Mouse (Mus musculus) lung, postnatal 10 days (tissue): ENCODE results near the gene Mn1.

Source experiments
- DNase-seq: peaks from one replicate; pipeline ENCODE4 v3.0.0; 2021

The Mn1 gene

DNA sequence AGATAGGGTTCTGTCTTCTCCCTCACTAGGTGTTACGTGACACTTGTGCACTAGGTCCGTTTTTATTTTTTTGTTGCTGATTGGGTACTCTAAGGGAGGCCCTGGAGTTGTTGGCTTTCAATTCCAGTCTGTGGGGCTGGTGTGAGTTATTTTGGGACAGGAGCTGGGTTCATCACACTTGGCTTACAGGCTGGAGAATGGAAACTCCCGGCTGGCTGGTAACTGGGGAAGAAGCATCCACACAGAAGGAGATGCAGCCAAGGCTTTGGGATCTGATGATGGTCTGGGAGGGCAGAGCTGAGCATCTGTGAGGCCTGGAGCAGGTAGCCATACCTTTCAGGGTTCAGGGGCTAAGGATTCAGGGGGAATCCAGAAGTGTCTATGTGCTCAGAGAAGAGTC, 6.5 kb upstream of the Mn1 start:
- peak; percentile 42 for DNase-seq

DNA sequence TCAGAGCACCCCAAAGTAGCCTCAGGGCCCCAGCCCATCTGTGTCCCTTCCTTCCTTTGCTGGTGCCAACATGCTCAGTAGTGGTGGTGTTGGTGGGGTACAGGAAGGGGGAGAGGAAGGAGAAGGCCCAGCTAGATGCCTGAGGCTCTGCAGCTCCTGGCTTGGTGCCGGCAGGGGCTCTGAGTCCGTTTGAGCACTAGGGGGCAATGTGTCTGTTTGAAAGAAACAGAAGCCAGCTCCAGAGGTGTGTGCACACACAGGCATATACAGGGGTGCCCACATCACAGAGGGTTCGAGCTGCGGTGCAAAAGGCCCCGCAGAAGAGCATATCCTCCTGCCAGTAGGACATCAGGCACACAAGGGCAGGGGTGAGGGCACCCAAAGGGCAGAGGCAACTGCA, 3.0 kb upstream of the Mn1 start:
- peak; percentile 93 for DNase-seq

DNA sequence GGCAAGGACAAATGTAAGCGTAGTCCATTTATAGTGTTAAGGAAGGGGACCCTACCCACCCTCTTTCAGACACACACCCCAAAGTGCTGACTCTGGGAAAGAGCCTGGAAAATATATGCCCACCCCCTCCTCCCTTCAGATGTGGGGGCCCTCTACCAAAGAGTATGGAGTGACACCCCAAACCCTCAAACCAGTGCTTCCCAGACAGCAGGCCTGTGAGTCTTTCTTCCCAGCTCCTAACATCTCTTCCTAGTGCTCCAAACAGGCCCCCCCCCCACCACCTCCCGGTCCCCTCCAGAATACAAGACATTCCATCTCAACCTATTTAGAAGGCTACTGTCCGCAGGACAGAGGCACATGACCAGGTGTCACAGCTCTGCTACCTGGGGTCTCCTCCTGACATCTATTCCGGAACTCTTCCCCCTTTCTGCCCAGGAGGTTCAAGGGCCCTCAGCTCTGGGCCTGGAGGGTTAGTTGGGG, 2.4 kb upstream of the Mn1 start:
- no peak for DNase-seq

DNA sequence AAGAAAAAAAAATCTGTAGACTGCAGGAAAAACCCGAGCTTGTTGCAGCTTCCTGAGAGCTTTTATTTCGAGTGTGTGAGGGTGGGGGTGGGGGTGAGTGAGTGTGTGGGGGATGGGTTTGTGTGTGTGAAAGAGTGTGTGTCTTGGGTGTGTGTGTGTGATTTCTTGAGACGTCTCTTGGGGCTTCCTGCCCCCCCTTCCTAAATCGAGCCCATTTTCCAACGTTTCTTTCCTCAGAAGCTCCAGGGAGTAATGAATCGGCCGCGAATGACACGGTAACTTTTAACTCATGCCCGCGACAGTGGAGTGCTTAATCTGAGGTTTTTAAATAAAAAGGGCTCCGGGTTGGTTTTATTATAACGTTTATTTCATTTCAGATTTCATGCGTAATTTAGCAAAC, 1.6 kb upstream of the Mn1 start:
- no peak for DNase-seq

DNA sequence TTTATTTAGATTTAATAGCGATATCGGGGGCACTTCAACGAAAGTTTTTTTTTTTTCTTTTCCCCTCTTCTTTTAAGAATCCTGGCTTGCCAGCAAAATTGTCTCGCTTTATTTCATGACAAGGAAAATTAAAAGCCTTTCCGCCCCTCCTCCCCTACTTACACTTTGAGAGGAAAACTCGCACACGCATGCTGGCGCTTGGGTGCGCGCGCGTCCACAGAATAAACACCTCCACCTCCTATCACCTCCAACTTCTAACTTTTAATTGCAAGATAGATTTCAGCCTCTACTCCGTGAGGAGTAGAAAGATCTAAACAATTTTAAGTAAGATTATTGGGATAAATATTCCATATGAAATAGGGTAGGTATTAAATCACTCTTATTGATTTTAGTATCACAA, 1.1 kb upstream of the Mn1 start:
- no peak for DNase-seq

DNA sequence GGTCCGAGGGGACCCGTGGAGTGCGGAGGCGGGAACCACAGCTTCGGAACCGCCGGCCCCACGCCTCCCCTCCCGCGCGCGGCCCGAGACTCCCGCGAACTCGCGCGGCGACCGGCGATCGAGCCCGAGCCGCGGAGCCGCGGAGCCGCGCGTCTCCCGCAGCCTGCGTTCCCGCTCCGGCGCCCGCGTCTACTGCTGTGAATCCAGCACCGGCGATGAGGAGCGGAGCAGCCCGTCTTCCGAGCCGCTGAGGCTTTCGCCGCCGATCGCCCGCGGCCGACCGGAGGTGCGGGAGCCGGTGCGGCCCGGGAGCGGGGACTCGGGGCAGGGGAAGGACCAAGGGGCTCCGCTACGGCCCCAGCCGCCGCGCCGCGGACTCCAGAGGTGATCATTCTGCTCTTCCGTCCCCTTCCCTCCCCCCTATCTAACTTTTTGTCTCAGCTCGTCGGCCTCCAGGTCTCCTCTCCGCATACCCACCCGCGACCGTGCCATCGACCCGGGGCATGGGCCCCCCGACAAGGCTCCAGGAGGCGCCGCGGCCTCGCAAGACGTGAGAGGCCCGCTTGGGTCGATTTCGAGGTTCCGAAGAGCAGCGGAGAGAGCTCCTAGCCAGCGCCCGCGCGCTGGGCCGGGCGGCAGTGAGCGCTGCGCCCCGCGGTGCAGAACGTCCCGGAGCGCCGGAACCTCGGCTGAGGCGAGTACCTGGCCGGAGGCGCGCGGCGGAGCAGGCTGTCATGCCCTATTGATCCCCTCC, 393 bp downstream of the Mn1 start:
- DNase-seq, result peak; percentile 37

DNA sequence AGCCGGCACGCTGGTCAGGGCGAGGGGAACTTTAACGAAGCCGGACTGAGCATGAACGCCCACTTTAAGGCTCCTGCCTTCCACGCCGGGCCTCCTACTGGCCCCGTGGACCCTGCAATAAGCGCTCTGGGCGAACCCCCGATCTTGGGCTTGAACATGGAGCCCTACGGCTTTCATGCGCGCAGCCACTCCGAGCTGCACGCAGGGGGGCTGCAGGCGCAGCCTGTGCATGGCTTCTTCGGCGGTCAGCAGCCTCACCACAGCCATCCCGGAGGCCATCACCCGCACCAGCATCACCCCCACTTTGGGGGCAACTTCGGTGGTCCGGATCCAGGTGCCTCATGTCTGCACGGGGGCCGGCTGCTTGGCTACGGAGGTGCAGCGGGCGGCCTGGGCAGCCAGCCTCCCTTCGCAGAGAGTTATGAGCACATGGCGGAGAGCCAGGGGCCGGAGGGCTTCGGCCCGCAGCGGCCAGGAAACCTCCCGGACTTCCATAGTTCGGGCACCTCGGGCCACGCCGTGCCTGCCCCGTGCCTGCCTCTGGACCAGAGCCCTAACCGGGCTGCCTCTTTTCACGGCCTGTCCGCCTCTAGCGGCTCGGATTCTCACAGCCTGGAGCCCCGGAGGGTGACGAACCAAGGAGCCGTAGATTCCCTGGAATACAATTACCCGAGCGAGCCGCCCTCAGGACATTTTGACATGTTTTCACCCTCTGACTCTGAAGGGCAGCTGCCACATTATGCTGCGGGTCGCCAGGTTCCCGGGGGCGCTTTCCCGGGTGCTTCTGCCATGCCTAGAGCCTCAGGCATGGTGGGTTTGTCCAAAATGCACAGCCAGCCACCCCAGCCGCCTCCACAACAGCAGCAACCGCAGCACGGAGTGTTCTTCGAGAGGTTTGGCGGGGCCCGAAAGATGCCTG, 1.3 kb downstream of the Mn1 start:
- peak; percentile 36 for DNase-seq

DNA sequence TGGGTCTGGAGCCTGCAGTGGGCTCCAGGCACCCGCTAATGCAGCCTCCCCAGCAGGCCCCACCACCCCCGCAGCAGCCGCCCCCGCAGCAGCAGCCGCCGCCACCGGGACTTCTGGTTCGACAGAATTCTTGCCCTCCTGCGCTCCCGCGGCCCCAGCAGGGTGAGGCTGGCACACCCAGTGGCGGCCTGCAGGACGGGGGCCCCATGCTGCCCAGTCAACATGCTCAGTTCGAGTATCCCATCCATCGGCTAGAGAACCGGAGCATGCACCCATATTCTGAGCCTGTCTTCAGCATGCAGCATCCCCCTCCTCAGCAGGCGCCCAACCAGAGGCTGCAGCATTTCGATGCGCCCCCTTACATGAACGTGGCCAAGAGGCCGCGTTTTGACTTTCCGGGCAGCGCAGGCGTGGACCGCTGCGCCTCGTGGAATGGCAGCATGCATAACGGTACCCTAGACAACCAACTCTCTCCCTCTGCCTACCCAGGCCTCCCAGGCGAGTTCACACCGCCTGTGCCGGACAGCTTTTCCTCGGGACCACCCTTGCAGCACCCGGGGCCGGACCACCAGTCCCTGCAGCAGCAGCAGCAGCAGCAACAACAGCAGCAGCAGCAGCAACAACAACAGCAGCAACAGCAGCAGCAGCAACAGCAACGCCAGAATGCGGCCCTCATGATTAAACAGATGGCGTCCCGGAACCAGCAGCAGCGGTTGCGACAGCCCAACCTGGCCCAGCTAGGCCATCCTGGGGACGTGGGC, 2.1 kb downstream of the Mn1 start:
- no peak for DNase-seq

DNA sequence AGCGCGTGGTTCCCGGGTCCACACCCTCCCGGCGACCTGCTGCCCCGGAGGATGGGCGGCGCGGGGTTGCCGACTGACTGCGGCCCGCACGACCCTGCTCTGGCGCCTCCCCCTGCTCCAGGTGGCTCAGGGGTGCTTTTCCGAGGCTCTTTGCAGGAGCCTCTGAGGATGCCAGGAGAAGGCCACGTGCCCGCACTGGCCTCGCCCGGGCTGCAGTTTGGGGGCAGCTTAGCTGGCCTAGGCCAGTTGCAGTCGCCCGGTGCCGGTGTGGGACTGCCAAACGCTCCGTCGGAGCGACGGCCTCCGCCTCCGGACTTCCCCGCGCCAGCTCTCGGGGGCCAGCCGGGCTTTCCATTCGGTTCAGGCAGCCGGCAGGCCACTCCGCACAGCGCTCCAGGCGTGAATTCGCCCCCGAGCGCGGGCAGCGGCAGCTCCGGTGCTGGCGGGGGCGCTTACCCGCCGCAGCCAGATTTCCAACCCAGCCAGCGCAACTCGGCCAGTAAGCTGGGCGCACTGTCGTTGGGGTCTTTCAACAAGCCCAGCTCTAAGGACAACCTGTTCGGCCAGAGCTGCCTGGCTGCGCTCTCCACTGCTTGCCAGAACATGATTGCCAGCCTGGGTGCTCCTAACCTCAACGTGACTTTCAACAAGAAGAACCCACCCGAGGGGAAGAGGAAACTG, 3.0 kb downstream of the Mn1 start:
- DNase-seq, result no peak

DNA sequence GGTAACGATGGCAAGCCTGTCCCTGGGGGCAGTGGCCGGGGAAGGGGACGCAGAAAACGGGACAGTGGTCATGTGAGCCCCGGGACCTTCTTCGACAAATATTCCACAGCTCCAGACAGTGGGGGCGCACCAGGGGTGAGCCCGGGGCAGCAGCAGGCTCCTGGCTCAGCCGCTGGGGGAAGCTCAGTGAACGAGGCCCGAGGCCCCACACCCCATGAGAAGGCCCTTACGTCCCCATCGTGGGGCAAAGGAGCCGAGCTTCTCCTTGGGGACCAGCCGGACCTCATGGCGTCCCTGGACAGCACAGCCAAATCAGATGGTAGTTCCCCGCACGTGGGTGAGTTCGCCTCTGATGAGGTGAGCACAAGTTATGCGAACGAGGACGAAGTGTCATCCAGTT, 3.7 kb downstream of the Mn1 start:
- DNase-seq, result no peak

DNA sequence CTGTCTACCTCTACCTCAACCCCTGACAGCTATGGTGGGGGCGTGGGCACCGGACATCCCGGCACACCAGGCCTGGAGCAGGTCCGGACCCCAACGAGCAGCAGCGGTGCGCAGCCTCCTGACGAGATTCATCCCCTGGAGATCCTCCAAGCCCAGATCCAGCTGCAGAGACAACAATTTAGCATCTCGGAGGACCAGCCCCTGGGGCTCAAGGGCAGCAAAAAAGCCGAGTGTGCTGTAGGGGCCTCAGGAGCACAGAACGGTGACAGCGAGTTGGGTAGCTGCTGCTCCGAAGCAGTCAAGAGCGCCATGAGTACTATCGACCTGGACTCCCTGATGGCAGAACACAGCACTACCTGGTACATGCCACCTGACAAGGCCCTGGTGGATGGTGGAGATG, 4.3 kb downstream of the Mn1 start:
- no peak for DNase-seq

DNA sequence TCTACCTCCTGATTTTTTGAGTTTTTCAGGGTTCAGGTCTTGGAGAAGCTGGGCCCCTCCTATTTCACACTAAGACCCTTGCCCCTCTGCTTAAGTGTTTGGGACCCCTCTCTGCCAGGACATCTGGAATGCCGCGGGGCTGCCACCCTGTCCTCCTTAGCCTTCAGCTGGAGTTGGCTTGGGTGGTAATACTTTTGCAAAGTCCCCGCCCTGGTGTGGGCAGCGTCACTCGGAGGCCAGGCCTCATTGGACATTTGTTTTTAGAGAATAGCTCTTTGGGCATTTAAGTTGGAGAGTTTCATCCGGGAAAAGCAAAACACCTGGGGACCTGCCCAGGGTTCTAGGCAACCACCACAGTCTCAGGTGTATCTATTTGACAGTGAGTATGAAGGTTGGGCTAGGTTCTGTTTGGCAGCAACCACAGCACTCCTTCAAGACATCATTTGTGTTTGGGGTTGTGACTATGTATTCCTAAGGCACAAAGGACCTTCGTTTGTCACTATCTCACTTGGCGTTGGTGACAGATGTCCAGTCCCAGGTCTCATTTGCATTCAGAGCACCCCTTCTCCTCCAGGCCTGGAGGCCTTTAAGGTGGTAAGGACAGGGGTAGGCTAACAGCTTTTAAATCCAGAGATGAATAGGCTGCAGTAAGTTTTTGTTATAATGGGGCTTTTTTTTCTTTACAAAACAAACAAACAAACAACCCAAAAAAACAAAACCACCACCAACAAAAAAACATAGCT, 5.1 kb downstream of the Mn1 start:
- DNase-seq, result no peak

DNA sequence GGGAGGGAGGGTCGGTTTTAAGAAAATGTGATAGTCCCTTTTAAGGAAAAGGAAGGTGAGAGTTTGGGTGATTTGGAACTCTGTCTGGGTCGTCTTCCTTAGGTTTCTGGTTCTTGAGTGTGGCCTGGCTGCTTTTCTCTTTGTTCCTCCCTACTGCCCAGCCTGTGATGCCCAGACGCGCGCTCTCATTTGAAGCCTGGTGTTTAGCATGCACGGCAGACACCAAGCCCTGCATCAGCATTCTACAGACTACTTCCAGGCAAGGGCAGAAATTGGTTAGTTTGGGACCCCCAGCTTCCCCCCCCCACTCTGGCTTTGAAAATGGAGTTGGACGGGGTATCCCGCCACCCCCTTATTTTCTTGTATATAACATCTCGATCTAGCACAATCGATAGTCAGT, 5.8 kb downstream of the Mn1 start:
- no peak for DNase-seq

DNA sequence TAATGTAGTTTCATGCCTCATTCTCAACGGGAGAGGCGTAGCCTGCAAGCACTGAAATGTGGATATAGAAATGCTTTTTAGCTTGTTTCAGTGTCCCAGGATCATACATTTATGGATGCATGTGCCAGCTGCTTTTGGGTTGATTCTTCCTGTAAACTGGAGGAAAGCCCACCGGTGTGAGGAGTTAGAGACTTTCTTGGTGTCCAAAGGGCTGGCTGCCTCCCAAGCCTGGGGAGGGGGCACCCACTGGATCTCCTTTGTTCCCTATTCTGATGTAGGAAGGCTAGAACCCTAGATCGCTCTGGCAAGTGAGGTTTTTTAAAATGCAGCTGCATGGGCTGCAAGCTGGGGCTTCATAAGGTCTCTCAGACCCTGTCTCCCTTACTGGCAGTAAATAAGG, 6.5 kb downstream of the Mn1 start:
- DNase-seq, result no peak

DNA sequence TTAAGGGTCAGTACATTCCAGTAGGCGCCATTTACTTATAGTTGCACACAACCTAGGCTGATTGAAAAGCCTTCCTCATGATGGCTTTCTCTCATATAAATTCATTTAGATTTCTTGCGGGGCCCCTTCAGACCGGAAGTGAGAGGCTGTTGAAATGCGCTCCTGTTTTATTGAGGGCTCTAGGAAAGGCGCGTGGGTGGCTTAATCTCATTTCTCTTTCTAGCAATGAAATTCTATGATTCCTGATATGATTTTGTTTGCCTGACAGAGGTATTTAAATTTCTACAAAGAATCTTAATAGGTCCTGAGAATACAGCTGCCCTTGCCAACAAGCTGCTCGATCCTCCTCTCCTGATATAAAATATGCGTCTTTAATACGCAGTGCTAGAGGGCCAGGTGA, 8.7 kb downstream of the Mn1 start:
- no peak for DNase-seq

DNA sequence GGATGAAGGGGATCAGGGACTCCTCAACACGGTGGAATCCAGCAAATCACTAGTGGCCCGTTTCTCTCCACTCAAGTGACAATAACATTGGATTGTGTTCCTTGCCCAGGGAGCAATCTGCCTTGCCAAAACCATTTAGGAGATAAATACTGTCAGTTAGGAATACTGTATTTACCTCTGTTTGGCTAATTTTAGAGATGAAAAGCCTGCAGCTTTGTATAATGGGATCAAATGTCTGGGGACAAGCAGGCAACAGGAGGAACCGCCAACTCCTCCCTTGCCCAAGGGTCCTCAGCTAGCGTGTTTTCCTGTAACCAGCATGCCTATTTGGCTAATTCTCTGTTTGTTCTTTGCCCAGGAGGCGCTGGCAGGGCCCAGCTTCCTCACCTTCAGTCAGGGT, 9.1 kb downstream of the Mn1 start:
- DNase-seq, result no peak

DNA sequence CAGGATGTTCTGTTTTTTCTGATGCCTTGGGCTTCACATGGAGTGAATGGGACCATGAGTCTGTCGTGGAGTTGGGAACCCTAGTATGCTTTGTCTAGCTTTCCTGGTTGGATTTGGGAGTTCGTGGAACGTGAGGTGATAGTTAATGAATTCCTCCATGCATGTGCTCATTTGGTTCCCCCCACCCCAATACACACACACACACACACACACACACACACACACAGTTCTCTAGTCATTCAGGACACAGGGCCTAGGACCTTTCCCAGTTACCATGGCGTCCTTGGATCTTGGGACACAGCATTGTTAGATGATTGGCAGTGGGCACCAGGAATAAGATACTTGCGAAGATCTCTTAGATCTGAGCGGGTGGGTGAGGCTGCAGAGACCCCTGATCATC, 11.7 kb downstream of the Mn1 start:
- no peak for DNase-seq

DNA sequence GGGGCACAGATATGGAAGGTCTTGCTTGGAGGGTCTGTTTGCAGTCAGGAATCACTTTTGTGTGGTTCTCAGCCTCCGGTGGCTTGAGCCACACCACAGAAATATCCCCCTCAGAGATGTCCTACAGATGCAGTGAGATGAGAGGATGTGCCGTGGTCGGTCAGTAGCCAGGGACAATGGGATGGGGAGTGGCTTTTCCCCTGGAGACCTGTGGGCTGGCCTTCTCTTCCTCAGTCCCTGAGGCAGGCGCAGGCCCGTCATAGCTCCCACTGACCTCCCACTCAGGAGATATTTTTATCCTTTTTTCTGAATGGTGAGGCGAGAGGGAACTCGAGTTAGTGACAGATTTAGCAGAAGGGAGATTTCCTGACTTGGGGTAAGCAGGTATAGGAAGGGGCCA, 12.6 kb downstream of the Mn1 start:
- DNase-seq, result no peak

DNA sequence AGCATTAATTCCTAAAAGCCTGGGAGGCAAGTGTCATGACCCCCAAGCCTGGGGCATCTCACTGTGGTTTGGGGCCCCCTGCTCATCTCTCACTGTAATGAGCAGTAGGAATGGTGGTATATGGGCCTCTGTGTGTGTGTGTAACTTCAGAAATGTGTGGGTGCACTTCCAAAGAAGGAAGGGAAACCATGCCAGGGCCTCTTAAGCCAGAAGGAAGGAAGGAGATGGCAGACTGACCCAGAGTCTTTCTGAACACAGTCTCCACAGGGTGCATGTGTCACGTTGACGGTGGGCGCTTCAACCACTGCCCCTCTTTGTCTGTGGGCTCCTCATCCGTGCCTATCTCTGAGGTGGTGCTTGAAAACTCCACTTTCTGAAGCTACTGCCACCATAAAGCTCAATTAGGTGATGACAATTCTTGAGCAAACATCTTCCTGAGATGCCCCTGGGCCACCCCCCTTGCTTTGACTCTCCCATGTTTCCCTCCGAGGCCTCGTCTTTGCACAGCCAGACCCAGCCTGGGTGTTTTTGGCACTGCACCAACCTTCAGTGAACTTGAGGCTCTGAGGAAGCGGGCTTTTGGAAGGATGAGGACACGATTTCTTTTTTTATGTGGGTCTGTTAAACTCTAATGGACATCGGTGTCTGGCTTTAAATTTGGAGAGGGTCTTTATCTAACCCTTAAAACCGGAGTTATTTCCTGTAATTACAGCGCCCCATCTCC, 14.0 kb downstream of the Mn1 start:
- DNase-seq, result peak; percentile 65

DNA sequence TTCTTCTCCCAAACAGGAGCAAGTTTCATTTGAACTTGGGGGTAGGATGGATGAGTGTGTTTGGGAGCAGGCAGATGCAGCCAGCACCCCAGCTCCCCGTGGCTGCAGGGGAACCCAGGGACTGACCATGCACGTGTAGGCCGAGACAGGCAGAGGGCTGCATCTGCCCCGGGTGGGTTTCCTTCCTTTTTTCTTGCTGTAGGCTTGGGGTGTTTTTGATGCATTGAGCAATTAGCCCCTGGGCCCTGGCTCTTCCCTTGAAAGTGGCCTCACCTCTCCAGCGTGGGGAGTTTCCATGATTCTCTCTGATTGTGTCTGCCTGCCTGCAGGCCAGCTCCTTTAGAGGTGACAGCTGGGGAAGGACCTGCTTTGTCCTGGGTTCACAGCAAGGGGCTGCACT, 15.7 kb downstream of the Mn1 start:
- no peak for DNase-seq

DNA sequence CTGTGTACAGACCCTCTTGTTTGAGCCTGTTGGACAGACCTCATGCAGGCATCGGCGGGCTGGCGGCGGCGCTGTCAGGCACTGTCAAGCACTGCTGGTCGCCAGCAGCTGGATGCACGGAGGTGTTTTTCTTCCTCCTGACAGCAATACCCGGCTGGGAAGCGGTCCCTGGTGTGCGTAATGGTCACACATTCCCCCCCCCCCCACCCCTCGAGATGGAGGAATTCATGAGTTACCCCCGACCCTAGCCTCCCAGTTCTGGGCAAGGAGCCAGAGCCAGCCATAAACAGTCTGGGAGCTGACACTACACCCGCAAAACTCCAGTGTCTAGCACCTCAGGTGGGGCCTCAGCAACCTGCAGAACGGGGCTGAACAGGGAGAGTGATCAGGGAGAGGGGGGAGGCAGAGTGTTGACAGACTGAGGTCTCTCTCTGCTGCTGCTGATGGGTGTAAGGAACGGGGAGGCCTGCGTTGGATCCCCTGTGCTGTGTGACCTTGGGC, 17.2 kb downstream of the Mn1 start:
- peak; percentile 54 for DNase-seq
